In the genomic region with DNA sequence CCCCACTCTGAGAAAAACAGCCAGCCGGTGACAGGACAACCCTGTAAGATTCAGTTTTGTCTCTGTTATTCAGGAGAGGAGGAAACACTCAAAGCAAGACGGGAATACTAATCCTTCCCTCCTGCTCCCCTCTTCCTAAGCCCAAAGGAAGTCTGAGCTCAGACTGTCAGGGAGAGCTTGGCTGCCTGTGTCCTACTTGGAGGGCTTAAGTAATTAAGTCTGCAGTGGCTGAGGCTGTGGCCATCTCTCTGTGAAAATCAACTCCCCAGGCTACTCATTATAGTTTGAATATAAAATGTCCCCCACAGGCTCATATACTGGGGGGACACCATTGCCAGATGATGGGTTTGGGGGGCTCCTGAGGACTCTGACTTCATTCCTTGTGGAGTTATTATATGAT, we compare ENCODE assay signal across 22 mouse cellular contexts. TPM values are rescaled to one million over a fixed set of nuclear protein-coding genes. Genes with fewer than 3 reads are reported as not detected.
DNase-seq lines count a peak whose midpoint lies in the region; ATAC-seq lines count a peak whose summit lies in the region.
"Had no signal": no experiment of that assay in that cellular context is flagged by ENCODE, and none has a peak within 500 bp of the region (broad histone marks: within the 10 kb centered on the region; RNA-seq: fewer than 3 reads in every experiment).

No protein-coding gene starts in this region.

- no peak overlapping the region for H3K4me3 ChIP-seq in forebrain, embryonic 11.5 days (ENCODE audit: low read depth, low read length)
- no peak overlapping the region for H3K4me3 ChIP-seq in forebrain, embryonic 14.5 days (ENCODE audit: low read depth, low read length)
- no peak overlapping the region for H3K4me3 ChIP-seq in midbrain, embryonic 16.5 days (ENCODE audit: low read depth, low read length)
- H3K4me3 ChIP-seq: embryonic facial prominence, embryonic 13.5 days; gastrocnemius, adult 2 months; heart, embryonic 13.5 days; intestine, embryonic 15.5 days had no signal

- 45% methylated on average over 2 of the region's 2 CpGs for WGBS in forebrain, embryonic 11.5 days
- WGBS in forebrain, embryonic 14.5 days = 53% methylated on average over 2 of the region's 2 CpGs
- WGBS in midbrain, embryonic 16.5 days = 26% methylated on average over 2 of the region's 2 CpGs

- peak; percentile 33 for DNase-seq in forebrain, embryonic 11.5 days (ENCODE audit: low spot score)
- no peak for DNase-seq in forebrain, embryonic 14.5 days (ENCODE audit: low spot score)
- peak; percentile 40 for DNase-seq in retina, adult 2 months (ENCODE audit: low read depth, low spot score)
- DNase-seq in retina, embryonic 14.5 days (ENCODE audit: low spot score) = no peak
- DNase-seq in right cerebral cortex, postnatal 14 days = no peak
- no peak for DNase-seq in right cerebral cortex, postnatal 10 days (ENCODE audit: low spot score in 2 of 2)
- DNase-seq in urinary bladder, postnatal 25 days (ENCODE audit: low spot score) = no peak
- DNase-seq: adrenal gland, postnatal 10 days; cerebellum, adult 11-12 months; cerebellum, postnatal 14 days; gastrocnemius, adult 2 months; kidney, postnatal 4 days; lung, adult 18-20 months; lung, postnatal 4 days; thymus, postnatal 36 days had no signal

- H3K9ac ChIP-seq in forebrain, embryonic 11.5 days (ENCODE audit: low read length) = no peak overlapping the region
- no peak overlapping the region for H3K9ac ChIP-seq in forebrain, embryonic 14.5 days (ENCODE audit: low read length)
- no peak overlapping the region for H3K9ac ChIP-seq in midbrain, embryonic 16.5 days (ENCODE audit: low read depth, low read length)
- H3K9ac ChIP-seq: embryonic facial prominence, embryonic 13.5 days; intestine, embryonic 15.5 days had no signal

- H3K27me3 ChIP-seq in forebrain, embryonic 11.5 days (ENCODE audit: control insufficient read depth, insufficient read depth, low read length) = no peaks in the 10 kb centered on the region
- no peaks in the 10 kb centered on the region for H3K27me3 ChIP-seq in forebrain, embryonic 14.5 days (replicated peaks; ENCODE audit: control insufficient read depth, insufficient read depth, low read length)
- H3K27me3 ChIP-seq in midbrain, embryonic 16.5 days (ENCODE audit: control insufficient read depth, insufficient read depth, low read depth, low read length) = no peaks in the 10 kb centered on the region
- H3K27me3 ChIP-seq: embryonic facial prominence, embryonic 13.5 days; intestine, embryonic 15.5 days had no signal

- no peaks in the 10 kb centered on the region for H3K4me1 ChIP-seq in forebrain, embryonic 11.5 days (replicated peaks; ENCODE audit: control insufficient read depth, insufficient read depth, low read length)
- H3K4me1 ChIP-seq in forebrain, embryonic 14.5 days (ENCODE audit: control insufficient read depth, insufficient read depth, low read length) = no peaks in the 10 kb centered on the region
- peaks cover 4% of the 10 kb centered on the region; the same call in 1 of the 2 replicates for H3K4me1 ChIP-seq in midbrain, embryonic 16.5 days (ENCODE audit: control insufficient read depth, insufficient read depth, low read length)

- no peaks in the 10 kb centered on the region for H3K9me3 ChIP-seq in forebrain, embryonic 11.5 days (ENCODE audit: control insufficient read depth, low read length)
- H3K9me3 ChIP-seq in forebrain, embryonic 14.5 days (replicated peaks; ENCODE audit: control insufficient read depth, low read length) = no peaks in the 10 kb centered on the region
- H3K9me3 ChIP-seq in midbrain, embryonic 16.5 days (replicated peaks; ENCODE audit: control insufficient read depth, low read length, poor library complexity, severe bottlenecking) = no peaks in the 10 kb centered on the region
- H3K9me3 ChIP-seq: embryonic facial prominence, embryonic 13.5 days; heart, embryonic 13.5 days; intestine, embryonic 15.5 days had no signal

- ATAC-seq in forebrain, embryonic 11.5 days (replicated peaks; ENCODE audit: low FRiP score) = no peak
- no peak for ATAC-seq in forebrain, embryonic 14.5 days
- peak; percentile 47; the same call in 1 of the 2 replicates for ATAC-seq in midbrain, embryonic 16.5 days
- ATAC-seq: intestine, embryonic 15.5 days had no signal

- no peak overlapping the region for H3K27ac ChIP-seq in forebrain, embryonic 11.5 days (ENCODE audit: low read depth, low read length)
- H3K27ac ChIP-seq in forebrain, embryonic 14.5 days (ENCODE audit: low read depth, low read length) = no peak overlapping the region
- H3K27ac ChIP-seq in midbrain, embryonic 16.5 days (ENCODE audit: low read length) = peak overlapping the region; percentile 8; the same call in 1 of the 2 replicates
- H3K27ac ChIP-seq: embryonic facial prominence, embryonic 13.5 days; gastrocnemius, adult 2 months; heart, embryonic 13.5 days; intestine, embryonic 15.5 days had no signal

- peaks cover 4% of the 10 kb centered on the region; the same call in 1 of the 2 replicates for H3K36me3 ChIP-seq in forebrain, embryonic 11.5 days (ENCODE audit: control insufficient read depth, insufficient read depth, low read length)
- peaks cover 28% of the 10 kb centered on the region for H3K36me3 ChIP-seq in forebrain, embryonic 14.5 days (ENCODE audit: control insufficient read depth, insufficient read depth, low read length)
- no peaks in the 10 kb centered on the region; the same call in none of the 2 replicates for H3K36me3 ChIP-seq in midbrain, embryonic 16.5 days (ENCODE audit: control insufficient read depth, insufficient read depth, low read length)

- no peak overlapping the region for H3K4me2 ChIP-seq in forebrain, embryonic 11.5 days (ENCODE audit: low read depth, low read length, severe bottlenecking)
- H3K4me2 ChIP-seq in forebrain, embryonic 14.5 days (ENCODE audit: low read length) = no peak overlapping the region
- H3K4me2 ChIP-seq in midbrain, embryonic 16.5 days (ENCODE audit: low read length) = no peak overlapping the region
- H3K4me2 ChIP-seq: embryonic facial prominence, embryonic 13.5 days; heart, embryonic 13.5 days; intestine, embryonic 15.5 days; liver, embryonic 11.5 days had no signal

RNA-seq across cellular contexts. Expression of a gene that starts 14.2 kb away (rescaled TPM):
- polyA plus RNA-seq in forebrain, embryonic 11.5 days (2014; fragmentation: Nextera tagmentation; extraction: Ambion mirVana) = 0.41 and 0.64 TPM in 2 replicates
- polyA plus RNA-seq in forebrain, embryonic 14.5 days (2014; fragmentation: Nextera tagmentation; extraction: Ambion mirVana) = 2.5 and 2.6 TPM in 2 replicates
- polyA plus RNA-seq in midbrain, embryonic 16.5 days (2015; fragmentation: Nextera tagmentation; extraction: Ambion mirVana) = 3.6 and 5.9 TPM in 2 replicates
- polyA plus RNA-seq: kidney, embryonic 14.5 days; limb, embryonic 11.5 days had no signal

RNA-seq across cellular contexts. Expression of a gene that starts 28.1 kb away (rescaled TPM):
- 78.4 and 82.1 TPM in 2 replicates for polyA plus RNA-seq in forebrain, embryonic 11.5 days (2014; fragmentation: Nextera tagmentation; extraction: Ambion mirVana)
- polyA plus RNA-seq in forebrain, embryonic 14.5 days (2014; fragmentation: Nextera tagmentation; extraction: Ambion mirVana) = 53.9 and 61.1 TPM in 2 replicates
- polyA plus RNA-seq in midbrain, embryonic 16.5 days (2015; fragmentation: Nextera tagmentation; extraction: Ambion mirVana) = 55.9 and 56.0 TPM in 2 replicates

RNA-seq across cellular contexts. Expression of a gene that starts 29.0 kb away (rescaled TPM):
- 57.1 and 60.9 TPM in 2 replicates for polyA plus RNA-seq in forebrain, embryonic 11.5 days (2014; fragmentation: Nextera tagmentation; extraction: Ambion mirVana)
- polyA plus RNA-seq in forebrain, embryonic 14.5 days (2014; fragmentation: Nextera tagmentation; extraction: Ambion mirVana) = 69.2 and 70.4 TPM in 2 replicates
- polyA plus RNA-seq in midbrain, embryonic 16.5 days (2015; fragmentation: Nextera tagmentation; extraction: Ambion mirVana) = 60.2 and 62.7 TPM in 2 replicates

RNA-seq across cellular contexts. Expression of a gene that starts 39.7 kb away (rescaled TPM):
- polyA plus RNA-seq in forebrain, embryonic 11.5 days (2014; fragmentation: Nextera tagmentation; extraction: Ambion mirVana) = 0.33 and 0.71 TPM in 2 replicates
- 0.49 and 0.76 TPM in 2 replicates for polyA plus RNA-seq in forebrain, embryonic 14.5 days (2014; fragmentation: Nextera tagmentation; extraction: Ambion mirVana)
- polyA plus RNA-seq in midbrain, embryonic 16.5 days (2015; fragmentation: Nextera tagmentation; extraction: Ambion mirVana) = 1.9 and 2.0 TPM in 2 replicates
- polyA plus RNA-seq: limb, embryonic 11.5 days; liver, embryonic 11.5 days had no signal

RNA-seq across cellular contexts. Expression of a gene that starts 59.1 kb away (rescaled TPM):
- polyA plus RNA-seq in forebrain, embryonic 11.5 days (2014; fragmentation: Nextera tagmentation; extraction: Ambion mirVana) = 61.3 and 61.4 TPM in 2 replicates
- polyA plus RNA-seq in forebrain, embryonic 14.5 days (2014; fragmentation: Nextera tagmentation; extraction: Ambion mirVana) = 54.5 and 70.1 TPM in 2 replicates
- 52.0 and 52.3 TPM in 2 replicates for polyA plus RNA-seq in midbrain, embryonic 16.5 days (2015; fragmentation: Nextera tagmentation; extraction: Ambion mirVana)

Comparison
In these comparisons a context has a peak if more than half of its experiments do, and no peak if none do; other contexts are left out.
1. DNase-seq: peak in forebrain, embryonic 11.5 days (single experiment) and retina, adult 2 months (single experiment); none in forebrain, embryonic 14.5 days (single experiment), retina, embryonic 14.5 days (single experiment), right cerebral cortex, postnatal 14 days (single experiment), right cerebral cortex, postnatal 10 days (0 of 2) and urinary bladder, postnatal 25 days (single experiment).